ENCODE assay signal across 12 mouse cellular contexts in genomic region chr5:36867561-36867960, GRCm38 (mm10). TPM values are rescaled to one million over a fixed set of nuclear protein-coding genes. Genes with fewer than 3 reads are reported as not detected.
DNase-seq lines count a peak whose midpoint lies in the region; ATAC-seq lines count a peak whose summit lies in the region.
"Had no signal": no experiment of that assay in that cellular context is flagged by ENCODE, and none has a peak within 500 bp of the region (broad histone marks: within the 10 kb centered on the region; RNA-seq: fewer than 3 reads in every experiment).

No protein-coding gene starts in this region.

- WGBS in intestine, embryonic 15.5 days, result 6% methylated on average over 6 of the region's 6 CpGs
- 5% methylated on average over 6 of the region's 6 CpGs for WGBS in intestine, embryonic 16.5 days
- 5% methylated on average over 6 of the region's 6 CpGs for WGBS in forebrain, embryonic 16.5 days
- WGBS in neural tube, embryonic 14.5 days, result 5% methylated on average over 6 of the region's 6 CpGs

- no peak for ATAC-seq in intestine, embryonic 15.5 days
- no peak for ATAC-seq in intestine, embryonic 16.5 days
- no peak for ATAC-seq in forebrain, embryonic 16.5 days
- no peak; the same call in 1 of the 2 replicates for ATAC-seq in neural tube, embryonic 14.5 days (ENCODE audit: low read depth)

- H3K4me2 ChIP-seq in intestine, embryonic 15.5 days (replicated peaks), result peak overlapping the region; percentile 69; the same call in 1 of the 2 replicates
- H3K4me2 ChIP-seq in intestine, embryonic 16.5 days (ENCODE audit: low read depth, low read length), result no peak overlapping the region
- H3K4me2 ChIP-seq in forebrain, embryonic 16.5 days (ENCODE audit: low read length), result peak overlapping the region; percentile 65
- H3K4me2 ChIP-seq in neural tube, embryonic 14.5 days (ENCODE audit: low read depth, low read length), result peak overlapping the region; percentile 82

- peaks cover 6% of the 10 kb centered on the region; the same call in 1 of the 2 replicates for H3K4me1 ChIP-seq in intestine, embryonic 15.5 days (replicated peaks)
- H3K4me1 ChIP-seq in intestine, embryonic 16.5 days (ENCODE audit: control insufficient read depth, insufficient read depth, low read length), result no peaks in the 10 kb centered on the region
- H3K4me1 ChIP-seq in forebrain, embryonic 16.5 days (replicated peaks; ENCODE audit: control insufficient read depth, insufficient read depth, low read length), result peaks cover 19% of the 10 kb centered on the region
- 0 out of 2 replicates have a peak, but pooled peaks cover 15% of the 10 kb centered on the region for H3K4me1 ChIP-seq in neural tube, embryonic 14.5 days (ENCODE audit: control insufficient read depth, insufficient read depth, low read length)

- peak; percentile 39 for DNase-seq in cerebellum, adult 8-10 months
- DNase-seq in testis, postnatal 10 days (ENCODE audit: low spot score), result no peak
- no peak for DNase-seq in natural killer cell, adult 2 months (ENCODE audit: low spot score in 2 of 2)
- DNase-seq: kidney, postnatal 14 days; thymus, adult 2 months had no signal

- no peak overlapping the region for H3K27ac ChIP-seq in intestine, embryonic 15.5 days
- H3K27ac ChIP-seq in intestine, embryonic 16.5 days (ENCODE audit: low read length), result no peak overlapping the region
- no peak overlapping the region for H3K27ac ChIP-seq in forebrain, embryonic 16.5 days (ENCODE audit: low read length)
- no peak overlapping the region for H3K27ac ChIP-seq in neural tube, embryonic 14.5 days (ENCODE audit: low read depth, low read length)
- H3K27ac ChIP-seq: limb, embryonic 15.5 days; lung, embryonic 15.5 days had no signal

- H3K9ac ChIP-seq in intestine, embryonic 15.5 days, result no peak overlapping the region
- no peak overlapping the region for H3K9ac ChIP-seq in intestine, embryonic 16.5 days (ENCODE audit: low read depth, low read length)
- peak overlapping the region; percentile 72 for H3K9ac ChIP-seq in forebrain, embryonic 16.5 days (replicated peaks; ENCODE audit: low read depth, low read length)
- peak overlapping the region; percentile 87; the same call in 1 of the 2 replicates for H3K9ac ChIP-seq in neural tube, embryonic 14.5 days (replicated peaks; ENCODE audit: low read depth, low read length)
- H3K9ac ChIP-seq: limb, embryonic 15.5 days; lung, embryonic 15.5 days had no signal

- peaks cover 79% of the 10 kb centered on the region for H3K27me3 ChIP-seq in intestine, embryonic 15.5 days (replicated peaks)
- peaks cover 65% of the 10 kb centered on the region for H3K27me3 ChIP-seq in intestine, embryonic 16.5 days (replicated peaks; ENCODE audit: control insufficient read depth, insufficient read depth, low read length)
- H3K27me3 ChIP-seq in forebrain, embryonic 16.5 days (replicated peaks; ENCODE audit: control insufficient read depth, insufficient read depth, low read length), result peaks cover 70% of the 10 kb centered on the region
- peaks cover 27% of the 10 kb centered on the region for H3K27me3 ChIP-seq in neural tube, embryonic 14.5 days (ENCODE audit: control insufficient read depth, insufficient read depth, low read length)

- H3K4me3 ChIP-seq in intestine, embryonic 15.5 days (replicated peaks), result no peak overlapping the region
- no peak overlapping the region for H3K4me3 ChIP-seq in intestine, embryonic 16.5 days (ENCODE audit: low read length)
- H3K4me3 ChIP-seq in forebrain, embryonic 16.5 days (replicated peaks; ENCODE audit: low read length), result peak overlapping the region; percentile 57
- peak overlapping the region; percentile 61 for H3K4me3 ChIP-seq in neural tube, embryonic 14.5 days (ENCODE audit: low read depth, low read length)

- H3K36me3 ChIP-seq in intestine, embryonic 15.5 days, result no peaks in the 10 kb centered on the region
- no peaks in the 10 kb centered on the region for H3K36me3 ChIP-seq in intestine, embryonic 16.5 days (ENCODE audit: control insufficient read depth, insufficient read depth, low read length)
- no peaks in the 10 kb centered on the region for H3K36me3 ChIP-seq in forebrain, embryonic 16.5 days (ENCODE audit: control insufficient read depth, insufficient read depth)
- no peaks in the 10 kb centered on the region for H3K36me3 ChIP-seq in neural tube, embryonic 14.5 days (ENCODE audit: control insufficient read depth, insufficient read depth, low read length)
- H3K36me3 ChIP-seq: limb, embryonic 15.5 days; lung, embryonic 15.5 days had no signal

- no peaks in the 10 kb centered on the region for H3K9me3 ChIP-seq in intestine, embryonic 15.5 days
- H3K9me3 ChIP-seq in intestine, embryonic 16.5 days (ENCODE audit: control insufficient read depth, low read length), result no peaks in the 10 kb centered on the region
- no peaks in the 10 kb centered on the region for H3K9me3 ChIP-seq in forebrain, embryonic 16.5 days (ENCODE audit: control insufficient read depth, low read length)
- H3K9me3 ChIP-seq in neural tube, embryonic 14.5 days (ENCODE audit: control insufficient read depth, low read length), result no peaks in the 10 kb centered on the region
- H3K9me3 ChIP-seq: limb, embryonic 15.5 days; lung, embryonic 15.5 days had no signal

RNA-seq across cellular contexts. Expression of gene Ppp2r2c, which starts 0.8 kb away (rescaled TPM):
- polyA plus RNA-seq in intestine, embryonic 15.5 days (2015; fragmentation: Nextera tagmentation; extraction: Ambion mirVana), result 0.73 and 0.89 TPM in 2 replicates
- 0.40 and 0.42 TPM in 2 replicates for polyA plus RNA-seq in intestine, embryonic 16.5 days (2015; fragmentation: Nextera tagmentation; extraction: Ambion mirVana)
- polyA plus RNA-seq in forebrain, embryonic 16.5 days (2015; fragmentation: Nextera tagmentation; extraction: Ambion mirVana), result 34.2 and 38.3 TPM in 2 replicates
- polyA plus RNA-seq in neural tube, embryonic 14.5 days (2014; fragmentation: Nextera tagmentation; extraction: Ambion mirVana), result 64.1 and 67.0 TPM in 2 replicates
- polyA plus RNA-seq: C2C12 had no signal

RNA-seq across cellular contexts. Expression of gene Man2b2, which starts 37.1 kb away (rescaled TPM):
- polyA plus RNA-seq in intestine, embryonic 15.5 days (2015; fragmentation: Nextera tagmentation; extraction: Ambion mirVana), result 26.4 and 30.6 TPM in 2 replicates
- 44.9 and 64.6 TPM in 2 replicates for polyA plus RNA-seq in intestine, embryonic 16.5 days (2015; fragmentation: Nextera tagmentation; extraction: Ambion mirVana)
- 7.2 and 7.3 TPM in 2 replicates for polyA plus RNA-seq in forebrain, embryonic 16.5 days (2015; fragmentation: Nextera tagmentation; extraction: Ambion mirVana)
- polyA plus RNA-seq in neural tube, embryonic 14.5 days (2014; fragmentation: Nextera tagmentation; extraction: Ambion mirVana), result 12.2 and 14.0 TPM in 2 replicates

Comparison
In these comparisons a context has a peak if more than half of its experiments do, and no peak if none do; other contexts are left out.
1. H3K4me3 ChIP-seq: peak in forebrain, embryonic 16.5 days (single experiment) and neural tube, embryonic 14.5 days (single experiment); none in intestine, embryonic 15.5 days (single experiment) and intestine, embryonic 16.5 days (single experiment).
2. H3K9ac ChIP-seq: peak in forebrain, embryonic 16.5 days (single experiment) and neural tube, embryonic 14.5 days (single experiment); none in intestine, embryonic 15.5 days (single experiment) and intestine, embryonic 16.5 days (single experiment).
3. RNA of gene Ppp2r2c, which starts 0.8 kb away (polyA plus RNA-seq): 64.1 to 67.0 TPM in neural tube, embryonic 14.5 days and 34.2 to 38.3 TPM in forebrain, embryonic 16.5 days; 0.73 to 0.89 TPM in intestine, embryonic 15.5 days and 0.40 to 0.42 TPM in intestine, embryonic 16.5 days; every median in the first group is over 10 times any median in the second.